Mouse (Mus musculus) cerebellum, postnatal 25 days (tissue): ENCODE data around the gene Sema6c.
"Not testable (repeated sequence)": the region's sequence is repeated elsewhere in the genome, so short reads cannot be mapped to it uniquely, and the experiment has no call there.

ENCODE experiments used
- DNase-seq, 2 experiments: peaks; one replicate each; pipeline ENCODE4 v3.0.0; 2021; ENCODE audit warnings: mixed read lengths in 2 of 2

Sema6c gene

DNA sequence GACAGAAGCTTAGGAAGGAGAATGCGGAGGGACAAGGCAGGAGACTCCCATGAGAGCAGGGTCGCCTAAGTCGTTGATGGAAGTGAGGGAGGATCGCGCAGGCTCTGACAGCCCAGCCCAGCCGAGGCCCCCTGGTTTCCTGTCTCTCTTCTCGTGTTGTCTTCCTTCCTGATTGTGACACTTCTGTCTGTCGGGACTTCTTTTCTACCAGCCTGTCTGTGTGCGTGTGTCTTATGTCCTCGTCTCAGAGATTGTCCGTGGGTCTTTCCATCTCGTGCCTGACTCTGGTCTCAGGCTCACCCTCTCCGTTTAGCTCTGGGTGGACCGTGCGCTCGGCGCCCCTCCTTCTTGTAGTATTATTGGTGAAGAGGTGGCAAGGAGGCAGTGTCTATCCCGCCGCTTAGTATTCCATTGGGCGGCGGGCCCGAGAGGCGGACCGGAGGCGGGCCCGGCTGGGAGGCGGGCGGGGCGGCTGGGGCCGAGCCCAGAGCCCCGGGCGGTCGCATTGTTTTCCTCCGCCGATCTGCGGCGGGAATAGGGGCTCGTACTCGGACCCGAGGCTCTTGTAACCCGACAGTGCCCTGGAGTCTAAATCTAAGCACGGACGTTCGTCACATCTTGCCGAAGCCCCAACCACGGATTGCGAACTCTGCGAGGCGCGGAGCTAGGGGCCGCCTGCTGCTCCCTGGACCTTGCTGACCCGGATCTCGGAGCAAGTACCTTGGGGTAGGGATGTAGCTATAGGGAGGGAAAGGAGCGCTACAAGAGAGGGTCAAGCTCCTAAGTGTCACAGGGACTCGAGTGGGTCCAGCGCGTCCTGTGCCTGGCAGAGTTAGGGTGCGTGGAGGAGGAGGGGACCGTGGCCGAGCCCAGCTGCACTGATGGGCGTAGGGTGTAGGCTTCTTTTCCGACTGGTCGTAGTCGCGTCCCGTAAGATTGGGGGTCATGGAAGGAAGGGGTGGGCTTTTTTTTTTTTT lies at the start of gene Sema6c:
Sema6c (plus strand) TSS at position 471 of the 977 bp plus-strand sequence.
- DNase-seq = peak; percentile 90 to 95

DNA sequence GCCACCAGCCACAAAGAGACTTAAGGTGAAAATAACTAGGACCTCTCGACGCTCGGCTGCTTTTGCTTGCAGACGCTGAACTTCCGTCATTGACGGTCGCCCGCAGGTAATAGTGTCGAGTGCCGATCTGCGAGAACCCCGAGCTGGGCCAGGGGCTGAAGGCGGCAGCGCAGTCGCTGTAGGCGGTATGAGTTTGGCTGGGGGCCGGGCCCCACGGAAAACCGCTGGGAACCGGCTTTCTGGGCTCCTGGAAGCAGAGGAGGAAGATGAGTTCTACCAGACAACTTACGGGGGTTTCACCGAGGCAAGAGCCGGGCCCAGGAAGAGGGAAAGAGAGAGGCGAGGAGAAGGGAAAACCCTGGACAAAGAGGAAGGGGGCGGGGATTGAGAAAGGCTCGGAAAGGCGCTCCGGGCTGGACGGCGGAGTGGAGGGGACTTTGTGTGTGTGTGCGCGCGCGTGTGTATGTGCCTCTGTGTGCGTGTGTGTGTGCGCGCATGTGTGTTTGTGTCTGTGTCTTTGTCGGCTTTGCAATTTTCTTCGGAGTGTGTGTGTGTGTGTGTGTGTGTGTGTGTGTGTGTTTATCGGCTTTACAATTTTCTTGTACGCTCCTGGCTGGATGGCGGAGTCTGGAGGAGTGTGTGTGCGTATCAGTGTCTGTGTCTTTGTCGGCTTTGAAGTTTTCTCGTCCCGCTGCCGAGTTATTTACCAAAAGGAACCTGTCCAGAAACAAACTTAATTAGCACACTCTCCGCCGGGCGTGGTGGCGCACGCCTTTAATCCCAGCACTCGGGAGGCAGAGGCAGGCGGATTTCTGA lies 49.1 kb upstream of the Sema6c start, which contains the start of gene Vps72:
Vps72 (plus strand) TSS at position 112 of the 816 bp plus-strand sequence.
- DNase-seq = peak; percentile 92

DNA sequence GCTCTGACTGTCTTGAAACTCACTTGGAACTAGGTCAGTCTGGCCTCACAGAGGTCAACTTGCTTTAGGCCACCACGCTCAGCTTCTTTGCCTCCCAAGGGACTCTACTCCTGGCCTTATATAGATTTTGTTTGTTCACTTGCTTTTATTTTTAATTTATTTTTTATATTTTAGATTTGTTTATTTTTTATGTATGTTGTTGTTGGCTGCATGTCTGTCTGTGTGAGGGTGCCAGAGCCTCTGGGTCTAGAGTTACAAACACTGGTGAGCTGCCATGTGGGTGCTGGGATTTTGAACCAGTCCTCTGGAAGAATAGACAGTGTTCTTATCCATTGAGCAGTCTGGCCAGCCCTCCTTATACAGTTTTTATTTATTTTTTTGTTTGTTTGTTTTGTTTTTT lies 47.5 kb upstream of the Sema6c start:
- DNase-seq = peak in 1 of 2 experiments; percentile 1

DNA sequence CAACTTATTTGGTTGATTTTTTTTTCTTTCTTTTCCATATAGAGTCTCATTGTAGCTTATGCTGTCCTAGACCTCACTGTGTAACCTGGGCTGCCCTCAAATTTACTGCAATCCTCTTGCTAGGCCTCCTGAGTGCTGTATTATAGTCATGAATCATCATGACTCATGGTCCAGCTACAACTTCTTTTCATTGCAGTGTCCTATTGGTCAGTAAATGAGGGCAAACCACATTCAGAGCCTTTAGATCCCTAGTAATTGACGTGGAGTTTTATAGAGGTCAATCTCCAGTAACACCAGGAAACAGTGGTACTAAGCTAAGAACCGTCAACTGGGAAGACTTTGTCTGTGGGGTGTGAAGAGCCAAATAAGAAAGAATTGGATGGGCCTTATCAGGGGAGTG lies 42.5 kb upstream of the Sema6c start:
- DNase-seq = no peak

DNA sequence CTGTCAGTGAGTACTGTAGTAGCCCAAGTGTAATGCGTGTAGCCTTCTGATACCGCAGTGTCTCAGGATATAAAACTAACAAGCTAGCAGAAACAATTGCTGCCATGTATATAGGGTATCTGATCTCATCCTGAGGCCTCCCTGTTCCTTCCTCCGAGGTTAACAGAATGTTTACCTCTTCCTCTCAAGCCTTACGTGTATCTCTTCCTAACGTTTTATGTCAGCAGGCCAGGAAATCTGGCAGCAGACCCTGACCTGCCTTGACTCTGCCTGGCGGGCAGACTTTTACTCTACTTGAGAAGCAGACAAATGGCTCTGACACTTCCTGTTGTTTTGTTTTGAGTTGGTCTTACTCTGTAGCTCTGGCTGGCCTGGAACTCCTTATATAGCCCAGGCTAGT lies 38.7 kb upstream of the Sema6c start:
- no peak for DNase-seq

DNA sequence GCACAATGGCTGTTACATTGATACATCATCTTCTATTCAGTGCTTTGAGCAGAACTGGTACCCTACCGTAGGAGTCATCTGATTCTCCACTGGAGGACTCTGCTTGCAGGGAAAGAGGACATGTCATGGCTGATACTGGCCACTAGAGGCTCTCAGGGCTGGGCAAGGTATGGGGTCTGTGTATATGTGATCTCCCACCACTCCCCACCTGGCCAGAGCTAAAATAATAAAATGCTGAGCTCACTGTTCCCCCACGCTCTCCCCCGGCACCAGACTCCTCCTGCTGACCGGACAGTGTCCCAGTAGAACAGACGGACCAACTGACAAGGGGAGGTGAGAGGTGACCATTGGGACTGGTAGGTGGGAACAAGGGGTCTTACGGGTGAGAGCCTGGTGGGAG lies 36.0 kb upstream of the Sema6c start, which contains the start of gene Tmod4:
Tmod4 (plus strand) TSS at position 231 of the 400 bp plus-strand sequence.
- no peak for DNase-seq

DNA sequence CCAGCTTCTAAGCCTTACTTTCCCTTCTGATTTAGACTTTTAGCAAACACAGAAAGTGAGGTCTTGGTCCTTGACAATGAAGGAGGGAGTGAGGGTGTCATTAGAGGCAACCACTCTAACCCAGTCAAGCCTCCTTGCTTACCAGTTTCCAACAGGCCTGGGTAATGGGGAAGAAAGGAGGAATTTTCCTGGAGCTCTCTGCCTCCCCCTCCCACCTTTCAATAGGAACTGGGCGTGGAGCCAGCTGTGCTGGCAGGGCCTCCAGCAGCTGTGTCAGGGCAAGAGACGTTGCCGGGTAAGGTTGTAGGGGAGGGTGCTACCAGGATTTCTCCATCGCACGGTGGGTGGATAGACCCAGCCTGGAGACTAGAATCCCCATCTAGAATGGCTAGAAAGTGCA lies 35.3 kb upstream of the Sema6c start:
- DNase-seq = peak in 1 of 2 experiments; percentile 39

DNA sequence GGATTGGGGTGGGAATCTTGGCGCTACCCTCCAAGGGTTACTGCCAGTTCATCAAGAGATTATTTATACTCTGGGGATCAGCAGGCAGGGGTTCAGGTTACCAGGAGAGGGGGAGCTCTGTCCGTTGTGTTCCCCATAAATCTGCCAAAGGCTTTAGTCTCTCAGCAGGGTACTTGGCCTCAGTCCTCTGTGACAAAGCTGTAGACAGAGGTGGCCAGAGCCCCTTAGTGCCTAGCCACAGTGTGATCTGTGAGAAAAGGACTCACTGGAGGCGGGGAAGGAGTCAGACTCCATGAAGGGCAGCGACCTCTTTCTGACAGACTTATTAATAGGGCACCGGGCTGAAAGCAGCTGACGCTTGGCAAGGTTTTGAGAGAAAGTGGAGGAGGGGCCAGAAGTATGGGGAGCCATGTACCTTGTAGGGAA lies 31.0 kb upstream of the Sema6c start:
- peak; percentile 66 to 77 for DNase-seq

DNA sequence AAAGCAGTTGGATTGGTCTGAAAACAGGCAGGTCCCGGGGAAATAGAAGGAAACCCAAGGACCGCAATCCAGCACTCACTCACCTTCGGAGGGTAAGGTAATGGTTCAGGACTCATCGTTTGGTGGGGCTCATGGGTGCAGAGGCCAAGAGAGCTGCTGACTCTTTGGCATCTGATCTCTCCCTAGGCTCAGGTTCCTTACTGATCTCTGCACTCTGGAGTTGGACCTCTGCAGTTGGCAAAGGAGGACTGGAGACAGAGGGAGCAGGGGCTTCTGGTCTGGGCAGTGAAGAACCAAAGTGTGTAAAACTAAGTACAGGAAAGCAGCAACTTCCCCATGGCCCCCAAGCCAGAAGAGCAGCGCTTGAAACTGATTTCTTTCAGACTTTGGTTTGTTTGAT lies 30.2 kb upstream of the Sema6c start:
- DNase-seq = no peak

DNA sequence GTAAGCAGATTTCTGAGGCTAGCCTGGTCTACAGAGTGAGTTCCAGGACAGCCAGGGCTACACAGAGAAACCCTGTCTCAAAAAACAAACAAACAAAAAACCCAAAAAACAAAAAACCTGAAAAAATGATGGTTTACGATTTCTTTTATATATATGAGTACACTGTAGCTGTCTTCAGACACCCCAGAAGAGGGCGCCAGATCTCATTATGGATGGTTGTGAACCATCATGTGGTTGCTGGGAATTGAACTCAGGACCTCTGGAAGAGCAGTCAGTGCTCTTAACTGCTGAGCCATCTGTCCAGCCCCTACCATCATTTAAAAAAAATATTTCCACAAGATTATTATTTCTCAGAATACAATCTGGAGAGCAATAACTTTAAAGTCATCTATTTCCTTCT lies 27.9 kb upstream of the Sema6c start:
- not testable (repeated sequence) for DNase-seq

DNA sequence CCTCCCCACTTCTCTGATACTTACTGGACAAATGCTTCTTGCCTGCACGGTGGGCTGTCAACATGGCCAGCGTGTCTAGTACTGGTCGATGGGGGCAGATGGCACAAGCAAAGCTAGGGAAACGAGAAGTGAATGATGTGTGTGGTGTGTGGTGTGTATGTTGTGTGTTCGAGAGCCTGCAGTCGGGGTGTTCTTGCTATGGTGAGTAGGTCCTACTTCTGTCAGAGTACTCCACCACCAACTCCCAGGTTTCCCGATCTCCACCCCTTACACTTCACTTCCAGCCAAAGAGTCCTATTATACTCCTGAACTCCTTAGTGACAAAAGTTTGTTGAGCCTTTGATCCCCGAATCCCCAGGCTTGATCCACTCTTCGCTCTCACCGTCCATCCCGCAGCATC lies 27.1 kb upstream of the Sema6c start:
- DNase-seq = peak in 1 of 2 experiments; percentile 21

DNA sequence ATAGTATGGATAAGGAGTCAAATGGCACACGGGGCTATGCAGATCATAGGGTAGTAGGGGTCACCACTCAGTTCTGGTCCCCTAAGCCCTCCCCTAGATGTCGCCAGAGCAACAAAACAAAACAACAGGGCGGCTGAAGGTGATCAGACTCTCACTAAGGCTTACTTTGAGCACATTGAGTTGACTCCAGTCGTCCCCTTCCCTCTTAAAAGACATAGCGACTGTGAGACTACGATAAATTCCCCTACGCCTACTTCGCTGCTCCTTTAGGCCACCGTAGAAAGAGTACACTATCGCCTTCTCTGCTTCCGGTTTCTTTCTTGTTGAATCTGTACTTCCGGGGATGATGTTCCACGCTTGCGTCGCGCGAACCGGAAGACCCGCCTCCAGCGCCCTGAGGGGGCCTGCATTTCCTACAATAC lies 26.6 kb upstream of the Sema6c start, which contains the start of the genes Scnm1 and Lysmd1:
Scnm1 (minus strand) TSS at position 332 of the 422 bp plus-strand sequence.
Lysmd1 (plus strand) TSS at position 409 of the 422 bp plus-strand sequence.
- peak; percentile 89 to 93 for DNase-seq

DNA sequence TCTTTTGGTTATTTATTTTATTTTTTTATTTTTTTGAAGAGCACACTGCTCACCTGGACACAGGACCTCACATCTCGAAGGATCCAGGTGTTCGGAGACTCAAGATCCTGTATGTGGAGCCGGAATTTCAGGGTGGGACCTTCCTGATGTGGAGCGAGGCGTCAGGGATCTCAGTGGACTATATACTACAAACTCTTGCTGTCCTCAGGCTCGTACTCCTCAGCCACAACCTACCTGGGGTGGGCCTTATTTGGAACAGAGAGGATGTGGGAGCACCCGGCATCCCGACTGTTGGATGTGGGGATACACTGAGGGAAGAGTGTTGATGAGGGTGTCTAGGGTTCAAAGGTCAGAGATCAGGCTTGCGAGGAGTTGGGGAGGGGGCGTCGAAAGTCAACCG lies 26.1 kb upstream of the Sema6c start:
- not testable (repeated sequence) for DNase-seq

DNA sequence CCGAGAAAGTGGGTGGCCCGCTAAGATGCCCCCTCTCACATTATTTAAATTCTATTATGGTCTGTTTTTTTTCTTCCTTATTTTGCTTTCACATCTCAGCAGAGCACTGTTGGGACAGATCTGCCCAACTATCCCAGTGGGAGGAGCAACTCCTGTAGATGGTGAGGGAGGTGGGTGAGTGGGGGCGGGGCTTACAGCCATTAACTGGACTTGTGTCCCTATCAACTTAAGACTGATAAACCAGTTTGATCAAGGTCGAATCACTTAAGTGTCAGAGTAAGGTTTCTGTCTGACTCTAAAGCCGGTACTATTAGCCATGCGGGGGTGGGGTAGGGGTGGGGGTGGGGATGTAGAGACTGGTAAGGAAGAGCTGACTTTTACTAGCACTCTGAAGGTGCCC lies 25.2 kb upstream of the Sema6c start:
- peak; percentile 28 to 66 for DNase-seq

DNA sequence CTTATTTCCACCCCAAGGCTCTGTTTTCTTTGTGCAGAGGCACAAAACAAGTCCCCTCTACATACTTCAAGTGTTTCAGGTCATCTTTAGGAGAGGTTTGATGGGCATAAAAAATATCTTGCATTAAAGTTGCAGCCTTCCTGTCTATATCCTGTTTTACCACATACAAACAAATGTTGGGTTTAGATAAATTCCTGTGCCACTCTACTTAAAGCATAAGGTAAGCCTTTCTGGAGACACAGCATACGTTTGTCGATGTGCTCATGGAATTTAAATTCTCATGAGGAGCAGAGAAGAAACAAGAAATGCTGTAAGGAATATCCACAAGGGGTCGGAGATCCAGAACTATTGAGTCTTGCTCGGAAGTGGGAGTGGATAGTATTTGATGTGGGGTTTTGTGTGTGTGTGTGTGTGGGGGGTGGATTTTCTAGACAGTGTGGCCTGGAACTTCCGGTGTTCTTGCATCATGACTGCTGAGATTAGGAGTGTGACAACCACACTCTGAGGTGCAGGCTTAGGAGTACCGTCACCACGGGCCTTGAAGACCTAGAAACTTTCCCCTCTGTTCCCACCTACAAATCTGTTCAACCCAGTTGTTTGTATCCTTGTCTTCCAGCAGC lies 24.7 kb upstream of the Sema6c start:
- DNase-seq = no peak

DNA sequence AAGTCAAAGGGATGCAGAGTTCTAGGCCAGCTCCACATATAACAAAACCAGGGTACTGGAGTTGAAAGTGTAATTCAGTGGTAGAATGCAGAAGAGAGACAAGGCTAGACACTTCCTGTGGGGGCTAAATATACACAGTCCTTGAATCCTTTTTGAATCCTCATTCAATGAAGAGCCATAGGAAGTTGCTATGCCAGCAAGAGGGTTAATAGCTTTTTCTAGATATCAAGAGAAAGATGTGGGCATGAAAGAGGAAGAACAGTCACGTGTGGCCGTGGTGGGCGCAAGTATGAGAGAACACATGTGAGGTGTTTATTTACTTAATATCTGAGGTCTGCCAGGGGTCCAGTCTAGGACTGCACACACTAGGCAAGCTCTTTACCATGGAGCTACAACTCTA lies 23.9 kb upstream of the Sema6c start:
- DNase-seq = no peak

DNA sequence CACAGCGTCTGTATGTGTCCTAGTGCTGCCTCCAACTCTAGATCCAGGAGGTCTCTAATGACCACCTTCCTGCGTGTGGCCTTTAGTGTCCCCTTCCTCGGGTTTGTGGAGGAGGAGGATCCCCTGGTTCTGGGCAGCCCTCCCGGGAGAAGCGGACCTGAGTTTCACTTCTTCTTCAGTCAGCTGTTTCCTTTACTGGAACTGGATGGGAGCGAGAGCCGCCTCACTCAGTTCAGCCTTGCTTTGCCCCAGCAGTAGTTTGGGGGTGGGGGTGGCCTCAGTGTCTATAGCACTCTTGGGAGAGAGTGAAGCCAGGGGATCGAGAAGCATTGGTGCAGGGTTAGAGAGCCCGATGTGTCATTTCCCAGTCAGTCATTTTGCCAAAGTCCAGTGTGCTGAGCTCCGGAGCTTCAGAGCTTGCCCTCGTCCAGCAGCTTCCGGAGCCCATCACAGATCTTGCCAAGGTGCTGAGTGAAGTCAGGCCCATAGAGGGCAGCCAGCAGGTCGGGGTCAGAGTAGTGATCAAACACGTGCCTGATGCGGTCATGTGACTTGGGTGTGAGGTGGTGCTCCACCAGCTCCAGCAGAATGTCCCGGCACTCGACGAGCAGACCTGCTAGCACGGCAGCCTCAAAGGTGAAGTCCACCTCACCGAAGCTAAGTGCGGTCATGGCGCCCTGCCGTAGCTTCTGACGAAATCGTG lies 20.5 kb upstream of the Sema6c start:
- no peak for DNase-seq

DNA sequence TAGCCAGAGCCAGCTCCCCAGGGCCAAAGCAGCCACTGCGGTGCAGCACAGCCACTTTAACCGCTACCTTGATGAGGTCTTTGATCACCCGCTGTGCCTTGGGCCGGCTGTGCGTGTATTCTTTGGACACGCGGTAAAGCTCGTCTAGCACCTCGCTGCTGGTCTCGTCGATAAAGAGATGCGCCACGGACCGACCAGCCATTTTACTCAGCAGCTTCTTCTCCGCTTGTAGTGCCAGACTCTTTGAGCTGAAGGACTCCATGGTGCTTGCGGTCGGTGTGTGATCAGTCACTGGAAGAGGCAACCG lies 20.0 kb upstream of the Sema6c start:
- DNase-seq = peak; percentile 13 to 22

DNA sequence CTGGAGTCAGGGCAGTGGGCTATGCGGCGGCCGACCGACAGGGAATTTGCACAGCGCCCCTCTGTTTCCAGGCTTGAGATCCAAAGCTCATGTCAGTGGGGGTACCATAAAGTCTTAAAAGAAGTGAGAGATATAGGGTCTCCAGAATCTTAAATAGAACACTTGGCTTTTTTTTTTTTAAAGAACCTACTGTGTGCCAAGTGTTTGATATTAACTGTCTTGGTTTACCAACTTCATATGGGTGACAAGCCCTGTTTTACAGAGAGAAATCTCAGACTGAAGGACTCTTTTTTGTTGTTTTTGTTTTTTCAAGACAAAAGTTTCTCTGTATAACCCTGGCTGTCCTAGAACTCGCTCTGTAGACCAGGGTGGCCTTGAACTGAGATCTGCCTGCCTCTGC lies 19.5 kb upstream of the Sema6c start:
- no peak for DNase-seq

DNA sequence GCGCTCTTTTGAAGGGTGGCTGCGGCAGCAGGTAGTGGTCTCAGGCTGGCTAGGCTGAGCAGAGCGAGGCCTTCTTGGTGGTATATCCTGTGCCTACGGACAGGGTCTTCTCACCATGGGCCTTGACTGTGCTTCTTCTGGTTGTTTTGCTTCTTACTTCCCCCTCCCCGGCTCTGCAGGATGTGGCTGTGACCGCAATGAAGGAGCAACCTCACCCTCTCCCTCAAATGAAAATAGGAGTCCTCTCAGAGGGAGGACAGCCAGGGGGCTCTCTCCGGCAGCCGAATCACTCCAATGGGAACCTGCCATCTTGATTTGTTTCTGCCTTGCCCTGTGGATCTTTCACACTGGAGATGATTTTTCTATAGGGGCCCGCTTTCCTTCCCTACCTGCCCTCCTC lies 18.8 kb upstream of the Sema6c start:
- no peak for DNase-seq

DNA sequence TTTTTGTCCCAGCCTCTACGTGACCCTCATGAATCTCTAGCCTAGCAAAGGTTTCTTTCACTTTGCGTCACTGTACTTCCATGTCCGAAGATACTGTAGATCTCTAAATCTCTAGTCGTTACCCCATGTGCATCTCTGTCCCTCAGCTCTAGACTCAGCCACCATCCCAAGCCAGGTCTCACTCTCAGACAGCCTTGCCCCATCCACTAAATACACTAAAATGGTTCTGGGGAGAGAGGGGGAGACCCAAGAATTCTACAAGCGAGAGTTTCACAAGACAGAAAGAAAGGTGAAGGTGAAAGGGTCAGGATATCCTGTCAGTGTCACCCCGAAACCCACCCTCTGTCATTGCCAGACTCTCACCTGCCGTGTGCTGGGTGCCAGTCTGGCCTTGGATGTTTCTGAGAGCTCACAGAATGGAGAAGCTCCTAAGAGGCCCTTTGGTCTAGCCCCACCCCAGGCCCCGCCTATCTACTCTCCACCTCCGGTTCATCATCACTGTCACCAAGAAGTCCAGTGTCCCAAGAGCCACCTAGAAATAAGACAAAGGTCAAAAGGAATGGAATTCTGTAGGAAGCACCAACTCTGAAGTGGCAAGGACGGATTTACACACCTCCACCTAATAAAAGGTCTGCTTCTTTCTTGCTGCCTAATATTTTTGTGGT lies 18.2 kb upstream of the Sema6c start, which contains the start of gene Tnfaip8l2:
Tnfaip8l2 (minus strand) TSS at position 409 of the 665 bp plus-strand sequence.
- DNase-seq = no peak

DNA sequence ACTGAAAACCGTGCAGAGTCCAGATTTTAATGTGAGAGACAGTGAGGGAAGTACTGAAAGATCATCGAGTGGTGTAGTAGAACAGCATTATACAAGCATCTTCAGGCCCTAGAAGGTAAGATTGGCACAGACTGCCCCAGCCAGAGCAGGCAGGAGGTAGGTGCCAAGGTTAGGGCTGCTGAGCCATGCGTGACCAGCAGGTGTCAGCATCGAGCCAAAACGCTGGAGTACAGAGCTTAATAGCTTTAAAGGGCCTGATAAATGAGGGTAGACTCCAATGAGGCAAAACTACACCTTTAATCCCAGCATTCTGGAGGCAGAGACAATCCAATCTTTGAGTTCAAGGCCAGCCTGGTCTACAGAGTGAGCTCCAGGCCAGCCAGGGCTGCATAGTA lies 17.6 kb upstream of the Sema6c start:
- DNase-seq = peak; percentile 96
